Mouse (Mus musculus) bone marrow, adult 2 months (tissue): Measurements from ENCODE around the gene Sptlc2.

Source experiments
- CTCF ChIP-seq: fragments of 200-500 bp; IDR thresholded peaks from 2 replicates; pipeline ENCODE4 v1.5.1; 2011; ENCODE audit warnings: low read length, control low read depth; ENCODE audit not compliant: control insufficient read depth, insufficient read depth
- POLR2A ChIP-seq: fragments of 200-500 bp; IDR thresholded peaks from 2 replicates; pipeline ENCODE4 v1.6.1; 2011; ENCODE audit warnings: low read depth, mild to moderate bottlenecking, control low read depth, low read length, borderline replicate concordance; ENCODE audit not compliant: control insufficient read depth

- TF ChIP-seq CTCF (no peak), POLR2A (no peak)
Observed at GRCm38 (mm10) chr12:87327610-87328009, 60.5 kb downstream of the Sptlc2 start.
